Mouse (Mus musculus) B cell, adult 2 months (primary cell): ENCODE measurements around the gene Pkn3.
"Not testable (repeated sequence)": the region's sequence is repeated elsewhere in the genome, so short reads cannot be mapped to it uniquely, and the experiment has no call there.

ENCODE experiments used
- DNase-seq, 2 experiments: peaks; one replicate each; pipeline ENCODE4 v3.0.0; 2022

Gene Pkn3

GRCm38 (mm10) chr2:30106364-30106763 lies 28.9 kb downstream of the Pkn3 start:
- peak; percentile 77 to 79 for DNase-seq

GRCm38 (mm10) chr2:30107646-30108045 lies 30.2 kb downstream of the Pkn3 start:
- no peak for DNase-seq

- DNase-seq = no peak
Measured at GRCm38 (mm10) chr2:30108260-30108659, 30.8 kb downstream of the Pkn3 start.

GRCm38 (mm10) chr2:30111500-30111899 lies 34.0 kb downstream of the Pkn3 start:
- DNase-seq = no peak

- no peak for DNase-seq
Measured at GRCm38 (mm10) chr2:30112564-30112963, 35.1 kb downstream of the Pkn3 start.

GRCm38 (mm10) chr2:30119641-30120051 lies 42.2 kb downstream of the Pkn3 start:
- peak; percentile 68 to 73 for DNase-seq

- DNase-seq = no peak
Measured at GRCm38 (mm10) chr2:30120269-30120668, 42.8 kb downstream of the Pkn3 start.

- no peak for DNase-seq
Measured at GRCm38 (mm10) chr2:30122766-30123165, 45.3 kb downstream of the Pkn3 start.

GRCm38 (mm10) chr2:30123729-30124471 lies 46.4 kb downstream of the Pkn3 start:
- DNase-seq = no peak

- peak; percentile 93 for DNase-seq
Measured at GRCm38 (mm10) chr2:30124472-30125274, 47.2 kb downstream of the Pkn3 start, which contains the start of gene Zer1. Gene Zer1 (minus strand): TSS chr2:30124585.

GRCm38 (mm10) chr2:30128789-30129188 lies 51.3 kb downstream of the Pkn3 start:
- peak; percentile 62 to 69 for DNase-seq

- DNase-seq = no peak
Measured at GRCm38 (mm10) chr2:30130156-30130555, 52.7 kb downstream of the Pkn3 start.

GRCm38 (mm10) chr2:30131240-30131639 lies 53.8 kb downstream of the Pkn3 start:
- DNase-seq = peak; percentile 29 to 33

- peak in 1 of 2 experiments; percentile 13 for DNase-seq
Measured at GRCm38 (mm10) chr2:30132801-30133612, 55.5 kb downstream of the Pkn3 start.

GRCm38 (mm10) chr2:30133613-30134377 lies 56.3 kb downstream of the Pkn3 start, which contains the start of gene Tbc1d13:
Gene Tbc1d13 (plus strand): TSS chr2:30133746.
- peak; percentile 100 for DNase-seq

- DNase-seq = no peak
Measured at GRCm38 (mm10) chr2:30134378-30134711, 56.9 kb downstream of the Pkn3 start.

GRCm38 (mm10) chr2:30134928-30135620 lies 57.6 kb downstream of the Pkn3 start:
- DNase-seq = no peak

GRCm38 (mm10) chr2:30136458-30136857 lies 59.0 kb downstream of the Pkn3 start:
- no peak for DNase-seq

- not testable (repeated sequence) for DNase-seq
Measured at GRCm38 (mm10) chr2:30140021-30140420, 62.5 kb downstream of the Pkn3 start.
